Mouse (Mus musculus): ENCODE data around the gene Chst15. TPM values are rescaled to one million over a fixed set of nuclear protein-coding genes. Genes with fewer than 3 reads are reported as not detected.

Gene Chst15
- total RNA-seq, 2 experiments from 2014 or later = 7.3 to 11.5 TPM

Other genes starting within 250 kb of the Chst15 start
- not detected in 2 replicates for gene Cpxm2, start 162.5 kb downstream of the Chst15 start, total RNA-seq (2015)
- gene Cpxm2, start 162.5 kb downstream of the Chst15 start, total RNA-seq (2017) = not detected in 2 replicates